Mouse (Mus musculus): ENCODE measurements around the gene Lypd6. TPM values are rescaled to one million over a fixed set of nuclear protein-coding genes. Genes with fewer than 3 reads are reported as not detected.
A peak's percentile ranks its signal among the peaks of the same experiment; 100 is the strongest.

The Lypd6 gene
- polyA plus RNA-seq, 1 experiment from 2014 or later, result not detected

GRCm38 (mm10) chr2:50143672-50144071 is 77.4 kb downstream of the Lypd6 start:
- no peak for TF ChIP-seq CTCF (IDR thresholded peaks at IDR 0.05)
- no peak for ATAC-seq
- no peaks in the 10 kb centered on the region for H3K27me3 ChIP-seq
- in situ Hi-C loops (cut with MboI; ENCODE audit: low pct_unique_long_range_greater_than_20kb), result no loop called here
- ChIA-PET POLR2A (no interaction called here), CTCF (no interaction called here)
- no peak for DNase-seq (ENCODE audit: low read depth, low spot score)

GRCm38 (mm10) chr2:50147308-50147707 is 81.1 kb downstream of the Lypd6 start:
- no peak for ATAC-seq
- TF ChIP-seq CTCF (IDR thresholded peaks at IDR 0.05), result no peak

GRCm38 (mm10) chr2:50149257-50150202 is 83.3 kb downstream of the Lypd6 start:
- POLR2A ChIA-PET, result no interaction called here
- in situ Hi-C loops (cut with MboI; ENCODE audit: low pct_unique_long_range_greater_than_20kb), result no loop called here

More at GRCm38 (mm10) chr2:50147308-50147707, 81.1 kb downstream of the Lypd6 start:
- ChIA-PET CTCF (no interaction called here), POLR2A (no interaction called here)
- H3K27me3 ChIP-seq, result no peaks in the 10 kb centered on the region
- DNase-seq (ENCODE audit: low read depth, low spot score), result no peak
- in situ Hi-C loops (cut with MboI; ENCODE audit: low pct_unique_long_range_greater_than_20kb), result no loop called here

GRCm38 (mm10) chr2:50150203-50150590 is 84.0 kb downstream of the Lypd6 start:
- DNase-seq (ENCODE audit: low read depth, low spot score), result no peak
- no peak for ATAC-seq
- POLR2A ChIA-PET, result no interaction called here
- no peak for TF ChIP-seq CTCF (IDR thresholded peaks at IDR 0.05)
- in situ Hi-C loops (cut with MboI; ENCODE audit: low pct_unique_long_range_greater_than_20kb), result no loop called here
- CTCF ChIA-PET, result no interaction called here
- H3K27me3 ChIP-seq, result no peaks in the 10 kb centered on the region

More at GRCm38 (mm10) chr2:50149257-50150202, 83.3 kb downstream of the Lypd6 start:
- DNase-seq (ENCODE audit: low read depth, low spot score) (no peak), ATAC-seq (no peak)
- H3K27me3 ChIP-seq, result no peaks in the 10 kb centered on the region
- CTCF ChIA-PET, result no interaction called here
- TF ChIP-seq CTCF (IDR thresholded peaks at IDR 0.05), result no peak

GRCm38 (mm10) chr2:50150816-50151215 is 84.6 kb downstream of the Lypd6 start:
- in situ Hi-C loops (cut with MboI; ENCODE audit: low pct_unique_long_range_greater_than_20kb), result no loop called here
- TF ChIP-seq CTCF (IDR thresholded peaks at IDR 0.05), result no peak
- CTCF ChIA-PET, result no interaction called here

GRCm38 (mm10) chr2:50151401-50151800 is 85.2 kb downstream of the Lypd6 start:
- H3K27me3 ChIP-seq, result no peaks in the 10 kb centered on the region
- ATAC-seq (no peak), DNase-seq (ENCODE audit: low read depth, low spot score) (no peak)
- CTCF ChIA-PET, result no interaction called here
- POLR2A ChIA-PET, result no interaction called here
- in situ Hi-C loops (cut with MboI; ENCODE audit: low pct_unique_long_range_greater_than_20kb), result no loop called here
- no peak for TF ChIP-seq CTCF (IDR thresholded peaks at IDR 0.05)

More at GRCm38 (mm10) chr2:50150816-50151215, 84.6 kb downstream of the Lypd6 start:
- POLR2A ChIA-PET, result no interaction called here
- DNase-seq (ENCODE audit: low read depth, low spot score), result no peak
- ATAC-seq, result no peak
- H3K27me3 ChIP-seq, result no peaks in the 10 kb centered on the region

GRCm38 (mm10) chr2:50151879-50152278 is 85.7 kb downstream of the Lypd6 start:
- CTCF ChIA-PET, result no interaction called here
- no peak for DNase-seq (ENCODE audit: low read depth, low spot score)
- POLR2A ChIA-PET, result no interaction called here
- in situ Hi-C loops (cut with MboI; ENCODE audit: low pct_unique_long_range_greater_than_20kb), result no loop called here
- no peak for ATAC-seq
- no peak for TF ChIP-seq CTCF (IDR thresholded peaks at IDR 0.05)
- H3K27me3 ChIP-seq, result no peaks in the 10 kb centered on the region

- no peaks in the 10 kb centered on the region for H3K27me3 ChIP-seq
- DNase-seq (ENCODE audit: low read depth, low spot score) (peak; percentile 44), ATAC-seq (peak; percentile 60)
- POLR2A ChIA-PET, result no interaction called here
- TF ChIP-seq CTCF (IDR thresholded peaks at IDR 0.05), result no peak
- CTCF ChIA-PET, result no interaction called here
- in situ Hi-C loops (cut with MboI; ENCODE audit: low pct_unique_long_range_greater_than_20kb), result no loop called here
These were observed 89.8 kb downstream of the Lypd6 start for GRCm38 (mm10) chr2:50156009-50156408.

GRCm38 (mm10) chr2:50160069-50160468 is 93.8 kb downstream of the Lypd6 start:
- TF ChIP-seq CTCF (IDR thresholded peaks at IDR 0.05), result no peak
- DNase-seq (ENCODE audit: low read depth, low spot score) (no peak), ATAC-seq (no peak)
- ChIA-PET POLR2A (no interaction called here), CTCF (no interaction called here)
- no peaks in the 10 kb centered on the region for H3K27me3 ChIP-seq
- in situ Hi-C loops (cut with MboI; ENCODE audit: low pct_unique_long_range_greater_than_20kb), result no loop called here

- ChIA-PET CTCF (no interaction called here), POLR2A (no interaction called here)
- in situ Hi-C loops (cut with MboI; ENCODE audit: low pct_unique_long_range_greater_than_20kb), result no loop called here
- no peak for TF ChIP-seq CTCF (IDR thresholded peaks at IDR 0.05)
- DNase-seq (ENCODE audit: low read depth, low spot score) (no peak), ATAC-seq (no peak)
- no peaks in the 10 kb centered on the region for H3K27me3 ChIP-seq
These were observed 97.4 kb downstream of the Lypd6 start for GRCm38 (mm10) chr2:50163608-50164007.

- ATAC-seq (no peak), DNase-seq (ENCODE audit: low read depth, low spot score) (no peak)
- CTCF ChIA-PET, result no interaction called here
- no peaks in the 10 kb centered on the region for H3K27me3 ChIP-seq
- POLR2A ChIA-PET, result interaction anchor here (0.6 kb wide), 1 partner anchor 1243 kb away, joined by 9 read pairs; no protein-coding TSS in a partner anchor
- in situ Hi-C loops (cut with MboI; ENCODE audit: low pct_unique_long_range_greater_than_20kb), result no loop called here
- no peak for TF ChIP-seq CTCF (IDR thresholded peaks at IDR 0.05)
These were observed 99.0 kb downstream of the Lypd6 start for GRCm38 (mm10) chr2:50165277-50165676.

Data from Patski (cell line).